Mouse (Mus musculus) 3134 (cell line): Measurements from ENCODE around the gene Smg6.
A peak's percentile ranks its signal among the peaks of the same experiment; 100 is the strongest.

Source experiments
- DNase-seq: peaks from one replicate; pipeline ENCODE4 v3.0.0-alpha.2; 2011; ENCODE audit warnings: low spot score; ENCODE audit not compliant: insufficient read length; ENCODE audit errors: extremely low read depth

Gene Smg6

GRCm38 (mm10) chr11:75206347-75206746 lies 280.7 kb downstream of the Smg6 start:
- DNase-seq = no peak

GRCm38 (mm10) chr11:75209363-75209762 lies 283.7 kb downstream of the Smg6 start:
- no peak for DNase-seq

GRCm38 (mm10) chr11:75210093-75210492 lies 284.5 kb downstream of the Smg6 start:
- DNase-seq = no peak

- DNase-seq = no peak
These were observed 285.1 kb downstream of the Smg6 start for GRCm38 (mm10) chr11:75210755-75211154.

GRCm38 (mm10) chr11:75212031-75212667 lies 286.5 kb downstream of the Smg6 start:
- peak; percentile 37 for DNase-seq

- no peak for DNase-seq
These were observed 287.3 kb downstream of the Smg6 start for GRCm38 (mm10) chr11:75212876-75213275.

GRCm38 (mm10) chr11:75213372-75214080 lies 287.9 kb downstream of the Smg6 start:
- no peak for DNase-seq
